Mouse (Mus musculus): ENCODE data around the gene Bud23.

Bud23 gene

GRCm38 (mm10) chr5:135023344-135024173, 41.2 kb downstream of the Bud23 start, which contains the start of gene Stx1a:
Gene Stx1a (plus strand): TSS chr5:135023482.
- no peak for DNase-seq (ENCODE audit: low read depth in 1 of 2, low spot score in 2 of 2)

- no peak for DNase-seq (ENCODE audit: low read depth in 1 of 2, low spot score in 2 of 2)
Measured at GRCm38 (mm10) chr5:135021814-135022213, 42.9 kb downstream of the Bud23 start.

- DNase-seq (ENCODE audit: low read depth in 1 of 2, low spot score in 2 of 2): no peak
Measured at GRCm38 (mm10) chr5:135016224-135016759, 48.5 kb downstream of the Bud23 start.

- peak in 1 of 2 experiments; percentile 68 for DNase-seq (ENCODE audit: low read depth in 1 of 2, low spot score in 2 of 2)
Measured at GRCm38 (mm10) chr5:135015497-135015896, 49.3 kb downstream of the Bud23 start.

GRCm38 (mm10) chr5:135012671-135013441, 51.9 kb downstream of the Bud23 start:
- DNase-seq (ENCODE audit: low read depth in 1 of 2, low spot score in 2 of 2): peak in 1 of 2 experiments; percentile 68

GRCm38 (mm10) chr5:135011809-135012613, 52.7 kb downstream of the Bud23 start:
- no peak for DNase-seq (ENCODE audit: low read depth in 1 of 2, low spot score in 2 of 2)

- DNase-seq (ENCODE audit: low read depth in 1 of 2, low spot score in 2 of 2): no peak
Measured at GRCm38 (mm10) chr5:135010841-135011743, 53.7 kb downstream of the Bud23 start.

- no peak for DNase-seq (ENCODE audit: low read depth in 1 of 2, low spot score in 2 of 2)
Measured at GRCm38 (mm10) chr5:135010320-135010709, 54.4 kb downstream of the Bud23 start.

- DNase-seq (ENCODE audit: low read depth in 1 of 2, low spot score in 2 of 2): peak; percentile 63 to 86
Measured at GRCm38 (mm10) chr5:135009590-135010319, 55.0 kb downstream of the Bud23 start.

GRCm38 (mm10) chr5:135008671-135009589, 55.8 kb downstream of the Bud23 start, which contains the start of gene Abhd11:
Gene Abhd11 (plus strand): TSS chr5:135009152.
- peak; percentile 97 to 98 for DNase-seq (ENCODE audit: low read depth in 1 of 2, low spot score in 2 of 2)

- no peak for DNase-seq (ENCODE audit: low read depth in 1 of 2, low spot score in 2 of 2)
Measured at GRCm38 (mm10) chr5:135007802-135008571, 56.8 kb downstream of the Bud23 start.
